Mouse (Mus musculus) small intestine, adult 2 months (tissue): ENCODE measurements around the gene Adra1b. TPM values are rescaled to one million over a fixed set of nuclear protein-coding genes. Genes with fewer than 3 reads are reported as not detected.

Experiments used
- H3K27ac ChIP-seq: fragments of 200-500 bp; 2 replicates; pipeline ENCODE4 v1.5.1; 2012; ENCODE audit warnings: low read depth, low read length, control low read depth, inconsistent platforms; ENCODE audit not compliant: insufficient read depth
- H3K27me3 ChIP-seq: fragments of 200-500 bp; 2 replicates; pipeline ENCODE4 v1.6.1; 2012; ENCODE audit warnings: mild to moderate bottlenecking, moderate library complexity, low read length, inconsistent platforms; ENCODE audit not compliant: control insufficient read depth, insufficient read depth
- H3K36me3 ChIP-seq: fragments of 200-500 bp; 2 replicates; pipeline ENCODE4 v1.6.1; 2012; ENCODE audit warnings: mild to moderate bottlenecking, low read length, control low read depth, inconsistent platforms; ENCODE audit not compliant: control insufficient read depth, insufficient read depth
- H3K4me1 ChIP-seq: fragments of 200-500 bp; 2 replicates; pipeline ENCODE4 v1.6.1; 2012; ENCODE audit warnings: low read length, inconsistent platforms, mixed read lengths; ENCODE audit not compliant: control insufficient read depth, insufficient read depth, insufficient read length
- H3K4me3 ChIP-seq: fragments of 200-500 bp; 2 replicates; pipeline ENCODE4 v1.5.1; 2012; ENCODE audit warnings: low read depth, mild to moderate bottlenecking, control low read depth, inconsistent platforms, low read length, moderate library complexity
- CTCF ChIP-seq: fragments of 200-500 bp; IDR thresholded peaks from 2 replicates; pipeline ENCODE4 v1.5.1; 2012; ENCODE audit warnings: low read depth, mild to moderate bottlenecking, control low read depth, inconsistent platforms, low read length, moderate library complexity, mixed read lengths; ENCODE audit not compliant: insufficient replicate concordance, insufficient read length; ENCODE audit errors: extremely low read depth
- POLR2A ChIP-seq: fragments of 200-500 bp; IDR thresholded peaks from 2 replicates; pipeline ENCODE4 v1.6.1; 2012; ENCODE audit warnings: low read depth, mild to moderate bottlenecking, control low read depth, inconsistent platforms, low read length, moderate library complexity
- WGBS: fragments of 180-500 bp; shearing (Covaris S2); methylation state at CpG from one replicate; pipeline ENCODE4 v1.1.7; 2018; 5-methylcytosine and 5-hydroxymethylcytosine counted together
- polyA plus RNA-seq: library from polyadenylated mRNA; depleted of rRNA; stranded (reverse); fragments of >200 nt; gene quantifications from 2 replicates; pipeline ENCODE4 v1.2.3, GENCODE M21; 2012

Adra1b gene
- polyA plus RNA-seq, 1 experiment, result 1.6 TPM

DNA sequence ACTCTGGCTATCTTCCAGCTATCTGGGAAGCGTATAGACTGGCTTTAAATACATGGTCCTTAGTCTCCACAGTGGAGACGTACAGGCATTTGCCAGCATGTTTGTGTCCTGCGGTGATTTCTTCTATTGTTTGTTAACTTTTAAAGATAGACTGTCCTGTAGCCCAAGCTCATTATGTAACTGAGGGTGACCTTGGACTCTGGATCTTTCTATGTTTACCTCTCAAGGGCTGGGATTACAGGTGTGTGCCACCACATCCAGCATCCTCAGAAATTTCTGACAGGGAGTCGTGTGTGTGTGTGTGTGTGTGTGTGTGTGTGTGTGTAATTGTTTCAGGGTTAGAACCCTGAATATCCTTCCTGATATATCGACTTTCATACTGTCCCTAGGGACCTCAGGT lies 117.9 kb downstream of the Adra1b start:
- no peak overlapping the region for H3K4me3 ChIP-seq
- no peak overlapping the region for H3K27ac ChIP-seq
- H3K27me3 ChIP-seq, result no peaks in the 10 kb centered on the region
- H3K36me3 ChIP-seq, result no peaks in the 10 kb centered on the region
- 58% methylated on average over 5 of the region's 5 CpGs for WGBS
- H3K4me1 ChIP-seq, result no peaks in the 10 kb centered on the region
- TF ChIP-seq CTCF (no peak), POLR2A (no peak)

DNA sequence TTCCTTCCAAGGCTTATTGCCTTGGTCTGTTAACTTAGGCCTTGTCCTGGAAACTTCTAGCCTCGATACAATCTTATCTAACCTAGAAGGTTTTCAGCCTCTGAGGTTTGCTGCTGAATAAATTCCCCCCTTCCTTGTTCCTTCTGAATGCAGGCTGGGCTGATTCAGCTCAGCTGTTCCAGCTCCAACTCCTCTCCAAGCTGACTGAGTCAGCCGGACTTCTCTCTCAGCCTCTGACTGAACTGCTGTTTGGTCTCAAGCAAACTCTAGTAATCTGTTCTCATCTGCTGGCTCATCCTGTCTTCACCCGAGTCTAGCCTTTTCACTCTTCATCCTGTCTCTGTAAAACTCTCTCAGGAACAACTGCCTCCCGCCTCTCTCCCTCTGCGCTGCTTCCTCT lies 121.5 kb downstream of the Adra1b start:
- TF ChIP-seq POLR2A (no peak), CTCF (no peak)
- 52% methylated on average over 5 of the region's 5 CpGs for WGBS

DNA sequence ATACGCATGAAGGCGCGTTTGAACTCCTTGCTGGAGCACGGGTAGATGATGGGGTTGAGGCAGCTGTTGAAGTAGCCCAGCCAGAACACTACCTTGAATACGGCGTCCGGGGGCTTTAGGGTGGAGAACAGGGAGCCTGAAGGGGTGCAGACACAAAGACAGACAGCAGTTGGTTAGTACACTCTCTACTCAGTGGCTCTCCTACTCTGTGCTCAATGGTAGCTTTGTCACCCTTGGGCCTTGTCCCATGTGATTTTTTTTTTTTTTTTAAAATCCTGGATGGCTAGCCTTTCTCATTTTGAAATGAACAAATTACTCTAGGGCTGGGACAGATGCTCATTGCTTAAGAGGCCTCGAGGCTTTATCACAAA lies 124.7 kb downstream of the Adra1b start:
- H3K4me1 ChIP-seq, result no peaks in the 10 kb centered on the region; the same call in 1 of the 2 replicates
- H3K36me3 ChIP-seq, result no peaks in the 10 kb centered on the region
- H3K27ac ChIP-seq, result no peak overlapping the region
- peaks cover 16% of the 10 kb centered on the region for H3K27me3 ChIP-seq
- no peak overlapping the region for H3K4me3 ChIP-seq
- WGBS, result 31% methylated on average over 8 of the region's 8 CpGs
- no peak for TF ChIP-seq POLR2A
- TF ChIP-seq CTCF, result no peak

More for the DNA sequence above, 121.5 kb downstream of the Adra1b start:
- Histone ChIP-seq H3K27ac (no peak overlapping the region), H3K4me1 (no peaks in the 10 kb centered on the region; the same call in 1 of the 2 replicates), H3K36me3 (no peaks in the 10 kb centered on the region), H3K27me3 (peaks cover 16% of the 10 kb centered on the region), H3K4me3 (no peak overlapping the region)

DNA sequence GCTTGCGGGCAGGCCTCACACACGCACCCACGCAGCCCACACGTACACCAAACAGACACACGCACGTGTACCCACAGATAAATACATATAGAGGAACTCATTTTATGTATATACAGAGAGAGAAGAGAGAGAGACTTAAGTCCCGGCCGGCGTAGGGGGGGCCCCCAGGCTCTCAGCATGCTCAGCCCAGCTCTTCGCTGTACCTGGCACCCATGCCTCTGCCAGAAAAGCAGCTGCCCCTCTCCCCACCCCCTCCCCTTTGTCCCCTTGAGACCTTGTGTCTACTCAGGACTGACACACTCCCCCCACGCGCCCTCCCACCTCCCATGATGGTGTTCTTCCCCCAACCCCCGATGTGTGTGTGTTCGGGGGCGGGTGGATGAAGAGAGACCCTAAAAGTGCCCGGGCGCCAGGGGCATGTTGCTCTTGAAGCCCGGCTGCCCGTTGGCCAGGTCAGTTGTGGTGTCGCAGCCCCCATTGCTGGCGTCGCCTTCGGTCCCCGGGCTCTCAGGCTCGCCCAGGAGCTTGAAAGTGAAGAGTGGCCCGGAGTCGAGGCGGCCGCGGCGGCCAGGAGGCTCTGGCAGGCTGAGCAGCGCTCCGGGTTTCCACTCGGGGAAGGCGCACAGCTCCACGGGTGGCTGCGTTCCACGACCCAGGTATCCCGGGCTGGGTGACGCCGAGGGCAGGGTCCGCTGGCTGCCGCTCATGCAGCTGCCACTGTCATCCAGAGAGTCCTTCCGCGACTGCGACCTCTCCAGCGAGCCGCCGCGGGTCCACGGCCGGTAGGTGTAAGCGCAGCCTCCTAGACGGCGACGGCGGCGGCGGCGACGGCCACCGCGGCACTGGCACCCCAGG lies 125.3 kb downstream of the Adra1b start:
- Histone ChIP-seq H3K4me1 (no peaks in the 10 kb centered on the region; the same call in 1 of the 2 replicates), H3K27me3 (peaks cover 16% of the 10 kb centered on the region), H3K27ac (no peak overlapping the region), H3K4me3 (peak overlapping the region; percentile 12; the same call in 1 of the 2 replicates), H3K36me3 (no peaks in the 10 kb centered on the region)
- TF ChIP-seq CTCF (no peak), POLR2A (no peak)
- 17% methylated on average over 63 of the region's 63 CpGs for WGBS

DNA sequence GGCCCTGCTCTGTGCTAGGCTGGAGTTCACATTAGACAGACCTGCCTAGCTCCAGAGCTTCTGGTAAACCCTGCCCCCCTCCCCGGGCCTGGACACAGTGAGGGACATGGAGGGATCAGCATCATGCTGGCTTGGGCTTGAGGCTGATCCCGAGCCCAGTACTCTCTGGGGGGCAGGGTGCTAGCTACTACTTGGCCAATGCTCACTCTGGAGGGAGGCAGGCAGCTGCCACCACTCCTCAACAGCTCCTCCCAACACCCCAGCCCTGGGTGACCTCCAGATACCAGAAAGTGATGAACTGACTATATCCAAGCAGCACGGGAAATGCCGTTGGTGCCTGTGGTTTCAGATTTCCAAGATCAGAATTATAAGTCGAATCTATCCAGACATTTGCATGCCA lies 127.3 kb downstream of the Adra1b start:
- 39% methylated on average over 5 of the region's 5 CpGs for WGBS
- TF ChIP-seq POLR2A, result no peak
- Histone ChIP-seq H3K27ac (no peak overlapping the region), H3K4me1 (no peaks in the 10 kb centered on the region; the same call in 1 of the 2 replicates), H3K36me3 (no peaks in the 10 kb centered on the region), H3K27me3 (peaks cover 16% of the 10 kb centered on the region), H3K4me3 (no peak overlapping the region)

DNA sequence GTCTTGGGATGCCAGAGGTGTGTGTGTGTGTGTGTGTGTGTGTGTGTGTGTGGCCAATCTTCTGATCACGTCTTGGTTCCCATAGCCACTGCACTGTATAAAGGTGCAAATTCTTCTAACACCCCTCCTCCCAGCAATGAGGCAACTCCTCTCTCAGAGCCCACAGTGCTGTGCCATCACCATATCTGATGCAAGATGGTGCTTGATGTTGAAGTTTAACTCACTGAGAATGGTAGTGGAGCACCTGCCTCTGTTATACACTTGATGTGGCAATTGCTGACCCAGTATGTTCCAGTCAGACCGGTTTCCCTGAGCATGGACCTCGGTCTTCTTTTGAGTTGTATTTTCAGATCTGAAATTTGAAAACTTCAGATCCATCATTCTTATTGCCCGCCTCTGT lies 130.9 kb downstream of the Adra1b start:
- Histone ChIP-seq H3K4me1 (no peaks in the 10 kb centered on the region), H3K4me3 (no peak overlapping the region), H3K27ac (no peak overlapping the region), H3K27me3 (peaks cover under 1% of the 10 kb centered on the region; the same call in 1 of the 2 replicates), H3K36me3 (no peaks in the 10 kb centered on the region)
- 62% methylated on average over 4 of the region's 4 CpGs for WGBS
- no peak for TF ChIP-seq POLR2A
- no peak for TF ChIP-seq CTCF

DNA sequence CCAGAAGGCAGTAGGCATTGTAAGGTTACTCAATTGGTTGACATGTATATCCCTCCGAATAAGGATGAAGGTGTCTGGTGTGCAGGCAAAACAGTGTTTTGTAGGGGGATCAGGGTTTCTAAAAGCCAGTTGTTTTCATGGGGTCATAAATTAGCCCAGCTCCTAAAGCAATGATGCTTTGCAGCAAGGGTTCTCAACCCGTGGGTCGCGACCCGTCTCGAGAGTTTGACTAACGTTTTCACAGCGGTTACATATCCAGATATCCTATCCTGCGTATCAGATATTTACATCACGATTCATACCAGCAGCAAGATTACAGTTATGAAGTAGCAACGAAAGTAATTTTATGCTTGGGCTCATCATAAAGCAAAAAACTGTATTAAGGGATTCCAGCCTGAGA lies 133.3 kb downstream of the Adra1b start:
- 68% methylated on average over 11 of the region's 11 CpGs for WGBS
- Histone ChIP-seq H3K36me3 (no peaks in the 10 kb centered on the region), H3K4me1 (no peaks in the 10 kb centered on the region), H3K4me3 (no peak overlapping the region), H3K27ac (no peak overlapping the region), H3K27me3 (no peaks in the 10 kb centered on the region)
- TF ChIP-seq CTCF, result no peak
- no peak for TF ChIP-seq POLR2A
